Mouse (Mus musculus) erythroblast, embryonic 14.5 days (primary cell): ENCODE results near the gene Cd59a.
"Not testable (repeated sequence)": the region's sequence is repeated elsewhere in the genome, so short reads cannot be mapped to it uniquely, and the experiment has no call there.

Source experiments
- GATA1 ChIP-seq: IDR thresholded peaks from 2 replicates; pipeline ENCODE4 v1.6.1; 2012; ENCODE audit warnings: low read length, inconsistent platforms, mixed read lengths
- TAL1 ChIP-seq: IDR thresholded peaks from 3 replicates; pipeline ENCODE4 v1.6.1; 2012; ENCODE audit warnings: low read length, inconsistent platforms, mixed read lengths

- not testable (repeated sequence) for TF ChIP-seq GATA1, TAL1
Measured at GRCm38 (mm10) chr2:104068450-104068849, 27.2 kb upstream of the Cd59a start, which contains the start of gene Gm10799.
